Mouse (Mus musculus): ENCODE measurements around the gene Slc17a5. TPM values are rescaled to one million over a fixed set of nuclear protein-coding genes. Genes with fewer than 3 reads are reported as not detected.

Gene Slc17a5
- polyA plus RNA-seq (2015; fragmentation: Illumina TruSeq; extraction: RNeasy Lipid Tissue Mini Kit (QIAGEN cat#74804); ENCODE audit: insufficient read depth, low replicate concordance) = 10.2 TPM

GRCm38 (mm10) chr9:78587914-78588313 lies at the start of gene Slc17a5:
Gene Slc17a5 (minus strand): TSS chr9:78588041.

GRCm38 (mm10) chr9:78615401-78616021 lies 27.7 kb upstream of the Slc17a5 start, which contains the start of gene Cd109:
Gene Cd109 (plus strand): TSS chr9:78615546.

GRCm38 (mm10) chr9:78488890-78489420 lies 98.9 kb downstream of the Slc17a5 start, which contains the start of gene Eef1a1:
Gene Eef1a1 (minus strand): TSS chr9:78489151.

Other genes starting within 250 kb of the Slc17a5 start
- gene Gsta2, start 232.3 kb downstream of the Slc17a5 start, polyA plus RNA-seq (2015; fragmentation: Illumina TruSeq; extraction: RNeasy Lipid Tissue Mini Kit (QIAGEN cat#74804); ENCODE audit: insufficient read depth, low replicate concordance) = not detected
- gene Dppa5a, start 219.9 kb downstream of the Slc17a5 start, polyA plus RNA-seq (2015; fragmentation: Illumina TruSeq; extraction: RNeasy Lipid Tissue Mini Kit (QIAGEN cat#74804); ENCODE audit: insufficient read depth, low replicate concordance) = not detected
- gene Ooep, start 209.3 kb downstream of the Slc17a5 start, polyA plus RNA-seq (2015; fragmentation: Illumina TruSeq; extraction: RNeasy Lipid Tissue Mini Kit (QIAGEN cat#74804); ENCODE audit: insufficient read depth, low replicate concordance) = not detected
- gene Ddx43, start 192.3 kb downstream of the Slc17a5 start, polyA plus RNA-seq (2015; fragmentation: Illumina TruSeq; extraction: RNeasy Lipid Tissue Mini Kit (QIAGEN cat#74804); ENCODE audit: insufficient read depth, low replicate concordance) = 1.5 TPM
- 6.5 TPM for gene Cgas, start 144.8 kb downstream of the Slc17a5 start, polyA plus RNA-seq (2015; fragmentation: Illumina TruSeq; extraction: RNeasy Lipid Tissue Mini Kit (QIAGEN cat#74804); ENCODE audit: insufficient read depth, low replicate concordance)
- 24.9 TPM for gene Mto1, start 139.8 kb downstream of the Slc17a5 start, polyA plus RNA-seq (2015; fragmentation: Illumina TruSeq; extraction: RNeasy Lipid Tissue Mini Kit (QIAGEN cat#74804); ENCODE audit: insufficient read depth, low replicate concordance)
- gene Gm17324, start 139.3 kb downstream of the Slc17a5 start, polyA plus RNA-seq (2015; fragmentation: Illumina TruSeq; extraction: RNeasy Lipid Tissue Mini Kit (QIAGEN cat#74804); ENCODE audit: insufficient read depth, low replicate concordance) = not detected
- gene Eef1a1, start 98.9 kb downstream of the Slc17a5 start, polyA plus RNA-seq (2015; fragmentation: Illumina TruSeq; extraction: RNeasy Lipid Tissue Mini Kit (QIAGEN cat#74804); ENCODE audit: insufficient read depth, low replicate concordance) = 13,150 TPM
- gene Cd109, start 27.5 kb upstream of the Slc17a5 start, polyA plus RNA-seq (2015; fragmentation: Illumina TruSeq; extraction: RNeasy Lipid Tissue Mini Kit (QIAGEN cat#74804); ENCODE audit: insufficient read depth, low replicate concordance) = 0.23 TPM